Mouse (Mus musculus) lung, adult 2 months (tissue): ENCODE measurements around the gene Kdr.

Source experiments
- CTCF ChIP-seq: fragments of 200-500 bp; IDR thresholded peaks from 2 replicates; pipeline ENCODE4 v1.5.1; 2011; ENCODE audit warnings: mild to moderate bottlenecking, low read length, control low read depth; ENCODE audit not compliant: insufficient read depth
- POLR2A ChIP-seq: fragments of 200-500 bp; IDR thresholded peaks from 2 replicates; pipeline ENCODE4 v1.6.1; 2011; ENCODE audit warnings: low read depth, mild to moderate bottlenecking, control low read depth, low read length, borderline replicate concordance; ENCODE audit errors: extremely low read depth

DNA sequence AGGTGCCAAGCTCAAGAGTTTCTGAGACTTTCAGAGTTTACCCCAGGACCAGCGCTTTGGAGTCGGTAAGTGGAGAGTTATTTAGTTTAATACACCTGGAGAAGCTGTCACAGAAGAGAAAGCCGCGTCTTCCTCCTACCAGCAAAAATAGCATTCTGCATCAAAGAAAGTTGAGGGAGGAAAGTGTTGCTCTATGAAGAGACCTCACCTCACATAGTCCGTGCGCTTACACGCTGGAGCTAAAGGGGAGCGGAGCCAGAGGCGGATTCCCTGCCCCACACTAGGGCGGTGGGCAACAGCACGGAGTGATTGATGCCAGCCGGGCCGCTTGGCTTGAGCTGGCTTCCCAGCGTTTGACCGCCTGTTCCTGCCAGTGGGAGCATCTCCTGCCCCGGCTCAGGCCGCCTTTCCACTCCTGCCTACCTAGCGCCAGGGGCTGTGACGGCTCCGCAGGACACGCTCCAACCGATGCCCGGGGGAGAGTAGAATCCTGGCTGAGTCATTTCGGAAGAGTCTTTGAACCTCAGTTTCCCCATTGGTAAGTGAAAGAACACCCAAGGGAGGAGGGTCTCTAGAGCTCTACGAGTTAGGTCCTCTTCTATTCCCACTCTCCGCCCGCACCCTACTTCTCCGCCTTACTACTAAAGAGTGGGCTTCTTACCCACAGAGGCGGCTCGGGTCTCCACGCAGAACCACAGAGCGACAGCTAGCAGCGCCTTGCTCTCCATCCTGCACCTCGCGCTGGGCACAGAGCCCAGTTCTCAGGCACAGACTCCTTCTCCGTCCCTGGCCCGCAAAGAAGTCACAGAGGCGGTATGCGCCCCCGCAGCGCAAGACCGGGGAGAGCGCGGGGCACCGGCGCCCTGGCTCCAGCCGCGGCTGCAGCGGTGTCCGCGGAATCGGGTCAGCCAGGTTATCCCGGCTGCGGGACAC is 551 bp downstream of the Kdr start:
- TF ChIP-seq CTCF (no peak), POLR2A (no peak)
